Mouse (Mus musculus): Measurements from ENCODE around the gene Chd4.

- TF ChIP-seq POLR2A (IDR thresholded peaks at IDR 0.05; ENCODE audit: borderline replicate concordance, extremely low read depth, low read depth, low read length), result no peak
- no peak for TF ChIP-seq CTCF (IDR thresholded peaks at IDR 0.05; ENCODE audit: insufficient read depth, low read length)
Observed at GRCm38 (mm10) chr6:125119387-125119786, 23.6 kb downstream of the Chd4 start.
